In genomic region chr19:34468216-34468615, GRCm38 (mm10) we compare ENCODE assay signal across 23 mouse cellular contexts. TPM values are rescaled to one million over a fixed set of nuclear protein-coding genes. Genes with fewer than 3 reads are reported as not detected.
"Had no signal": no experiment of that assay in that cellular context is flagged by ENCODE, and none has a peak within 500 bp of the region (broad histone marks: within the 10 kb centered on the region; RNA-seq: fewer than 3 reads in every experiment).

No protein-coding gene starts in this region.

- DNase-seq: layer of hippocampus, postnatal 36 days; left cerebral cortex, postnatal 4 days; liver, postnatal 0 days; lung, embryonic 14.5 days; retina, postnatal 1 day; right cerebral cortex, postnatal 25 days; spleen, adult 18-20 months; thymus, postnatal 25 days had no signal

- ATAC-seq: hindbrain, postnatal 0 days; inflammation-experienced regulatory T-cells, adult 6 months; intestine, embryonic 16.5 days; liver, postnatal 0 days; lung, postnatal 0 days; midbrain, embryonic 13.5 days; midbrain, embryonic 16.5 days had no signal

- H3K4me3 ChIP-seq: left cerebral cortex, adult 2 months; limb, embryonic 12.5 days; limb, embryonic 15.5 days; midbrain, embryonic 13.5 days; myocyte; neural tube, embryonic 13.5 days; stomach, embryonic 15.5 days had no signal

- H3K9me3 ChIP-seq: limb, embryonic 12.5 days; limb, embryonic 15.5 days; midbrain, embryonic 13.5 days; neural tube, embryonic 13.5 days; stomach, embryonic 15.5 days had no signal

- H3K36me3 ChIP-seq: limb, embryonic 12.5 days; limb, embryonic 15.5 days; midbrain, embryonic 13.5 days; neural tube, embryonic 13.5 days; stomach, embryonic 15.5 days had no signal

- H3K4me1 ChIP-seq: limb, embryonic 12.5 days; limb, embryonic 15.5 days; midbrain, embryonic 13.5 days; neural tube, embryonic 13.5 days; stomach, embryonic 15.5 days had no signal

- H3K27me3 ChIP-seq: stomach, embryonic 15.5 days had no signal

- H3K9ac ChIP-seq: limb, embryonic 12.5 days; limb, embryonic 15.5 days; liver, embryonic 14.5 days; liver, postnatal 0 days; lung, embryonic 14.5 days; midbrain, embryonic 13.5 days; neural tube, embryonic 13.5 days; stomach, embryonic 15.5 days had no signal

- H3K4me2 ChIP-seq: limb, embryonic 12.5 days; limb, embryonic 15.5 days; liver, embryonic 11.5 days; lung, embryonic 14.5 days; midbrain, embryonic 13.5 days; neural tube, embryonic 13.5 days; stomach, embryonic 15.5 days had no signal

- H3K27ac ChIP-seq: hindbrain, postnatal 0 days; left cerebral cortex, adult 2 months; limb, embryonic 12.5 days; limb, embryonic 15.5 days; liver, embryonic 14.5 days; macrophage; midbrain, embryonic 13.5 days; neural tube, embryonic 13.5 days; stomach, embryonic 15.5 days had no signal

RNA-seq across cellular contexts. Expression of gene Ch25h, which starts 6.7 kb away (rescaled TPM):
- polyA plus RNA-seq: macrophage had no signal
